Mouse (Mus musculus): Measurements from ENCODE around the gene Gm49378.

The Gm49378 gene

GRCm38 (mm10) chr14:55637795-55638194, at the start of gene Gm49378:
Gene Gm49378 (minus strand): TSS chr14:55637895.
- no peak for DNase-seq (ENCODE audit: low spot score)

GRCm38 (mm10) chr14:55682118-55682493, 44.4 kb upstream of the Gm49378 start:
- no peak for DNase-seq (ENCODE audit: low spot score)

GRCm38 (mm10) chr14:55681160-55682117, 43.7 kb upstream of the Gm49378 start, which contains the start of gene Tinf2:
Gene Tinf2 (minus strand): TSS chr14:55681820.
- peak; percentile 99 for DNase-seq (ENCODE audit: low spot score)

GRCm38 (mm10) chr14:55677615-55678014, 39.9 kb upstream of the Gm49378 start:
- no peak for DNase-seq (ENCODE audit: low spot score)

DNA sequence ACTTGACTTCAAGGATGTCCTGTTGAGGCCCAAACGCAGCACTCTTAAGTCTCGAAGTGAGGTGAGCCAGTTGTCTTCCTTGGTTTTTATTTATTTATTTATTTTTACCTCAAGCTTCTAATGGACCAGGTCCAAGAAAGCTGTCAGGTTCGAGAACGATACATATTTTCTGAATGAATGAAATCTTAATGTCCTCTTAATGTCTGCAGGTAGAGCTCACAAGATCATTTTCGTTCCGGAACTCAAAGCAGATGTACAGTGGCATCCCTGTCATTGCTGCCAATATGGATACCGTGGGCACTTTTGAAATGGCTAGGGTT, 35.0 kb upstream of the Gm49378 start:
- DNase-seq (ENCODE audit: low spot score) = no peak

DNA sequence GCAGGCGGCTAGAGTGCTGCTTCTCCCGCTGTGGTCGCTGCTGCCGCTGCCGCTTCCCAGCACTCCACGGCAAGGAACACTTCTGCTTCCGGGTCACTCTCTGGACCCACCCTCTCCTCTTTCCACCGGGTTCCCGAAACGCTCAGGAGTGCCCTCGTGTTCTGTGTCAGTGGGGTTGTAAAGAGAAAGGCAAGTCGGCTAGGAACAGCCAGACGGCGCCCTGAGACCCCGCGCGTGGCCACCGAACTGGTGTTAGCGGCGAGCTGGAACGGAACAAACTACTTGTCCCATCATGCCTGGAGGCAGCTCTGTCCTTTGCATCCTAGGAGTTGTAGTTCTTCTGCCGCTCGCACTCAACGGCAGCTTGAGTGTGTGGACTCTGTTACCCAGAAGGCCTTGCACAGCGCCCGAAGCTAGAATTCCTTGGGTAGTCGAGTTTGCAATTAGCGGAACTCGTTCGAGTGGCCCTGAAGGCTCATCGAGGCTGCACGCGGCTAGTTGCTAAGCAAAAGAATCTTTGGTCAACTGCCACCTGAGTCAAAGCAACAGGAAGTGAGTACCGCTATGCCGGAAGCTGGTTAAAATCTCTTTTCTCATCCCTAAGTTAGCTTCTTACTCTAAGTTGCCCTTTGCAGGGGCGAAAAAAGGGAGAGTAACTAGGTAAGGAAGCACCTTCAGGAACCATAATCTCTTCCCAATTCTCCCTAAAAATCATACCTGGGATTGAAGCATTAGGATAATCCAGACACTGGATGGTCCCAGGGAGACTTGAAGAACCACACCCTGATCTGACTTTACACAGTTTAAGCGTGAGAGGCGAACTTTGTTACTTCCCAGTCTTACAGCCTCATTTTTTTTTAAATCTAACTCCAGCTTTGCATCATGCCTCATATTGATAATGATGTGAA, 34.4 kb upstream of the Gm49378 start, which contains the start of the genes Gmpr2 and Nedd8:
Gmpr2 (plus strand) TSS at position 109 of the 908 bp plus-strand sequence.
Nedd8 (minus strand) TSS at position 292 of the 908 bp plus-strand sequence.
- DNase-seq (ENCODE audit: low spot score) = peak; percentile 98

- no peak for DNase-seq (ENCODE audit: low spot score)
Measured at GRCm38 (mm10) chr14:55671486-55671832, 33.8 kb upstream of the Gm49378 start.

- DNase-seq (ENCODE audit: low spot score) = no peak
Measured at GRCm38 (mm10) chr14:55660636-55661035, 22.9 kb upstream of the Gm49378 start.

DNA sequence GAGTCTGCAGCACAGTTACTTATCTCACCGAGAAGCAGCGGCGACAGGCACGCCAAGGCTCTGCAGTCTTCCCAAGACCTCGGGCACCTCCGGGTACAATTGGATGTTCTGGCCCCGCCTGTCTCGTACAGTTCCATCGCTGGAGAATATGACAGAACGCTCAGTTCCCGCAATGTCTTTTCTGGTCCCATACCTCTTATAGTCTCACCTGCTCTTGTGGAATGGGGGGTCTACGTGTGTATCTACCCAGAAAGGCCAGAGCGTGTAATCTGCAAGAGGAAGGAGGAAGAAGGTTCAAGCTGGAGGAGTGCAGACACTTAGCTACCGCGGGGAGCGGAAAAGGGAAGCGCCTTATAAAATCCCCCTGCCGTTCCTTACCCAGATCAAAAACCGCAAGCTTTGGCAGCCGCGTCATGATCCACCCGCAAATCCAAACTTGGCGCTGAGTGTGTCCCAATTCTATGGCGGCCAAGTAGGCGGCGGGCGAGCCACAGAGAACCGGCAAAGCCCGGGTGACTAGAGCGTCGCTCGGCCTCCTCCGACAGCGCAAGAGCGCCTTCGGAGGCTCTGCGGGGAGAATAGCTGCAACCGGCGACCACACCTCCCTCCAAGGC, 22.4 kb upstream of the Gm49378 start, which contains the start of gene Mdp1:
Mdp1 (minus strand) TSS at position 549 of the 614 bp plus-strand sequence.
- peak; percentile 90 for DNase-seq (ENCODE audit: low spot score)

DNA sequence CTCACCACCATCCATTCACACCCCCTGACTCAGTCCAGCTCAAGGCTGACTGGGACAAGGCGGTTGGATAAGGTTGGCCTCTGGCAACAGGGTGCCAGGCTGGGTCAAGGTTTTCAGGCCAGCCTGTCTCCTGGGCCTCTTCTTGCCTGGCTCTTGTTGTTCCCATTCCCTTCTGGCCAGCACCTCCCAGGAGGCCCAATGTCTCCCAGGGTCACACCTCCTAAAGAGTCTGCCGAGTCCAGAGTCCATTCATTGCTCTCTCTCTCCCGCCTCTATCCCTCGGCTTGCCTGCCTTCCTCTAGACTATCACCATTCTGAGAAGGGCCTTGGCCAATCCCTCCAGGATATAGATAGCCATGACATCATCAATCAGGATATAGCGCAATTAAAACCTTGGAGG, 20.3 kb upstream of the Gm49378 start:
- DNase-seq (ENCODE audit: low spot score) = no peak

GRCm38 (mm10) chr14:55656935-55657334, 19.2 kb upstream of the Gm49378 start:
- DNase-seq (ENCODE audit: low spot score) = no peak

DNA sequence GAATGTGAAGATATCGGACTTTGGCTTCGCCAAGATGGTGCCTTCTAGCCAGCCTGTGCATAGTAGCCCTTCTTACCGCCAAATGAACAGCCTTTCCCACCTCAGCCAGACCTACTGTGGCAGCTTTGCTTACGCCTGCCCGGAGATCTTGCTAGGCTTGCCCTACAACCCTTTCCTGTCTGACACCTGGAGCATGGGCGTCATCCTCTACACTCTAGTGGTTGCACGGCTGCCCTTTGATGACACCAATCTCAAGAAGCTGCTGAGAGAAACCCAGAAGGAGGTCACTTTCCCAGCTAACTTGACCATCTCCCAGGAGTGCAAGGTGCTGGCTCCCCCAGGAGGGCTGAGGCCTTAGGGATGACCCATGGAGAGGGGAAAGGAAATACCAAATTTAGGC, 13.8 kb upstream of the Gm49378 start:
- DNase-seq (ENCODE audit: low spot score) = no peak

DNA sequence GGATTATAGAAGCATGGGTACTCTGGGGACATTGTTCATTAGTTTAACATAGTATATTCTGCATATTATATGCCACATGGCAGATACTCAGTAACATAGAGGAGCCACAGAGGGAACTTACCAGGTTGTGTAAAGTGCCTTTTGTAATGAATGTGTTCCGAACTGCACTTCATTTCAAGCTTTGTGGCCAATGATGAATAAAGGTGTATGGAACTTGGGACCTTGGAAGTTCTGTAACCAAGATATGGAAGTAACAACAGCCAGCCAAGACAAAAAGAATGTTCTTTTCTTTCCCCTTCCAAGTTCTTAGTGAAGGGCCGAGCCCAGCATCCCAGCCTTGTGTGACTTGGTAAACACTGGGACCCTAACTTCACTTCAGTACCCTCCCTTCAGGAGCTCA, 12.2 kb upstream of the Gm49378 start, which contains the start of gene Tssk4:
Tssk4 (plus strand) TSS at position 301 of the 400 bp plus-strand sequence.
- DNase-seq (ENCODE audit: low spot score) = no peak

DNA sequence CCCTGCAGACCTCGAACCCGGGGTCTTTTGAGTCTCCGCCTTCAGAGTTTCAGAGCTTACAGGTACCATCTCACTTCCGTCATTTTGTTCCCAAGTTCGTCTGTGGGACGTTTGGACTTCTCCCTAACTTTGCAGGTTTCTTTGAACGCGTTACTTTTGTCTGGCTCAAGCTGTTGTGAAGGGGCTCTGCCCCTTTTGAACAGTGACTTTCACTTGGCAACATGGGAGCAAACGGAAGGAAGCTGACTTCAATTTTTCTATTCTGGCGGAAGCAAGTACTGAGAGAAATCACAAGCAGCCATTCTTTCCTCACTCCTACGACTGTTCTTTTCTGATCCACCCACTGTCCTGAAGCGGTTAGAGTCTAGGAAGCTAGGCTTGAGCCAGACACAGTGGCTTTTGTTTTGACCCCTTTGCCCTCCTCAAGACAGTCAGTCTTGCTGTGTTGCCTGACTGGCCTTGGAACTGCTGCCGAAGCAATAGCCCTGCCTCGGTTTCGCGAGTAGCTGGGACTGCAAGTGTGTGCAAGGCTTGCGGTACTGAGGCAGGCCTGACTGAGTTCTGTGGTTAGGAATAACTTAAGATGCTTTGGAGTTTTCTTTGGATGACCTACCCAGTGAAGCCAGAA, 6.7 kb upstream of the Gm49378 start:
- peak; percentile 24 for DNase-seq (ENCODE audit: low spot score)

DNA sequence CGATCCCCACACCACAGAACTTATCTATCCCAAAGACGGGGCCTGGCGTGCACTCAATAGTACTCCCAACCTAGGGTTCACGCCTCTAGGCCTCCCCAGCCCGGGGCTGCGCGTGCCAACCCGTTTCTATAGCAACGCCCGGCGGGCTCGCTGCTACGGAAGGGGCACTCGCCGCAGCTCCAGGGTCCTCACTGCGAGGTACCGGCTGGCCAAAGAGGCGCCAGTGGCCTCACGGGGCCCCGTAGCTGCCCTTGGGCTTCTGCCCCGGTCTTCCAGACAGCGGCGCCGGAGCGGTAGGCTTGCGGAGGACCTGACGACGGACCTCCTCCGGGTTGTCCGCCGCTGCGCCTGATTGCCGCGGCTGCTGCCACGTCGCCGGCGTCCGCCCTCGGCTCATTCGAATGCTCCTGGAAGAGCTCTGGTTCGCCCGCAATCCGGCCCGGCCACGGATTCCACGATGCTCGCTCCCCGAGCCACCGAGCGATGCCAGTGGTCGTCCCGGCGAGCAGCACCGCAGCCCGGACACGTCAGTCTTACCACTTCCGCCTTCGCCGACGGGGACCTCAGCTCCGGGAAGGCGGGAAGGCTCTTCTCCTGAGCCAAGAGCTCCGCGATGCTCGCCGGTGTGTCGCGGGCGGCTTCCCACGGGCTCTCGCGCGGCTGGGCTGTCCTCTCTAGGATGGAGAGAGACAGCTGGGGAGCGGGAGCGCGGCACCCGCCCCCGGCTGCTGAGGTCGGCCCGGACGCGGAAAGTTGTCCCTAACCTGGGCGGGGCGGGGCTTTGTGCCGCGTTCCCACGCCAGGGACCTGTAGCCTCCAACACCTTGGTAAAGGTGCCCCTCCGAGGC, 5.6 kb upstream of the Gm49378 start, which contains the start of gene Tm9sf1:
Tm9sf1 (minus strand) TSS at position 747 of the 848 bp plus-strand sequence.
- DNase-seq (ENCODE audit: low spot score) = peak; percentile 88

DNA sequence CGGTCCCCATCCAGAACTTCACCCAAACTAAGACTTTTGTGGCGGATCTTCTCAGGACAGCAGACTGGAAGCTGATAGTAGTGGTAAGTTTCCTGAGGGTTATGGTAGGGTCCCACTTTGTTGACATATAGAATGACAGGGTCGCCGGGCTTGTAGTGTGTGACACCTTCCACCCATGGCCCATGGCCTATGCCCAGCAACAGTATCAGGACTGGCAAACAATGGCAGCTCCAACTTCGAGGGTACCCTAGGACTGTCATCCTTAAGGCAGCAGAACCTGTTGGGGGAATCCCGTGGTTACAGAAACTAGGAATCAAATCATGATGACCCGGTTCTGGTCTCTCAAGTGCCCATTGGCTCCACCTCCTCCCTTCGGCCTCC, 5.0 kb upstream of the Gm49378 start:
- no peak for DNase-seq (ENCODE audit: low spot score)

- DNase-seq (ENCODE audit: low spot score) = no peak
Measured at GRCm38 (mm10) chr14:55641291-55641690, 3.6 kb upstream of the Gm49378 start.

DNA sequence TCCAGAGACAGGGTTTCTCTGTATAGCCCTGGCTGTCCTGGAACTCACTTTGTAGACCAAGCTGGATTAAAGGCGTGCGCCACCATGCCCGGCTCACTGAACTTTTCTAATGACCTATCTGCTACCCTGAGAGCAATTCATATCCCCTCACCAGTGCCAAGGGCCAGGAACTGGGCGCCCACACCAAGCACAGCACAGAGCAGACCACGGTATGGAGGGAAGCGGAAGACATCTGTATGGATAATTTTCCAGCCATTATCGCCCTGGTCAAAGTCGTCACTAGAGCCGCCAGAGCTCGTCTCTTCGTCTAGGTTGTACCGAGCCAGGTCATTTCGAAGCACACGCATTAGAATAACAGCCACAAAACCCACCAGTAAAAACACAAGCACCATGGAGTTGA, 3.1 kb upstream of the Gm49378 start:
- DNase-seq (ENCODE audit: low spot score) = no peak

- peak; percentile 97 for DNase-seq (ENCODE audit: low spot score)
Measured at GRCm38 (mm10) chr14:55635523-55636007, 2.1 kb downstream of the Gm49378 start, which contains the start of gene Ipo4. Gene Ipo4 (minus strand): TSS chr14:55635957.

DNA sequence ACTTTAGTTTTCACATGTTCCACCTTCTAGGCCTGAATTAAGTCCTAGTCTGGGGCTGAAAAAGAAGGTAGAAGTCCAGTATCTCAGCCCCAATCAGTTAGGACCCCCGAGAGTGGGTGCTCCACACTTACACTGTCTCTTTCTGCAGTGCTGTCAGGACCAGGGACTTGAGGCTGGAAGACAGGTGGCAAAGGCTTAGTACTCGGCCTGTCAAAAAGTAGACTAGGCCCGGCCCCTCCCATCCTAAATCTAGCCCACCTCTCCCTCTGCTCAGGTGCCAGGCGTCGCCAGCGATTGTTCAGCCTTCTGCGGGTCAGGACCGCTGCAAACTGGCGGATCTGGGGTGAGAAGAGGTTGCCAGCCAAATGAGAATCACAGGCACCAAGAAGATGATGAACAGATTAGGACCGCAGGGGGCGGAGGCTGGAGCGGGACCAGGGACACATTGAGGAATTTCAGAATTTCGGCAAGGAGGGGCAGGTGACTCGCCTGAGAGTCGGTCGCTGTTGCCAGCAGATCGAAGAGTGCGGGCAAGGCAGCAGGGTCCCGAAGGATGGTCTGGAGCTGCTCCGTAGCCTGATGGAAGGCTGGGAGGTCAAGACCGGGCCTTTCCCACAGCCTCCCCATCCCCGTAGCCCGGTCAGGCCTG, 2.7 kb downstream of the Gm49378 start:
- peak; percentile 37 for DNase-seq (ENCODE audit: low spot score)

Data from embryo, embryonic 10 days (tissue).